Mouse (Mus musculus): Measurements from ENCODE around the gene Rpl28. TPM values are rescaled to one million over a fixed set of nuclear protein-coding genes. Genes with fewer than 3 reads are reported as not detected.
"Not testable (repeated sequence)": the region's sequence is repeated elsewhere in the genome, so short reads cannot be mapped to it uniquely, and the experiment has no call there.

The Rpl28 gene
- total RNA-seq, 2 experiments from 2014 or later, result 480 to 489 TPM

DNA sequence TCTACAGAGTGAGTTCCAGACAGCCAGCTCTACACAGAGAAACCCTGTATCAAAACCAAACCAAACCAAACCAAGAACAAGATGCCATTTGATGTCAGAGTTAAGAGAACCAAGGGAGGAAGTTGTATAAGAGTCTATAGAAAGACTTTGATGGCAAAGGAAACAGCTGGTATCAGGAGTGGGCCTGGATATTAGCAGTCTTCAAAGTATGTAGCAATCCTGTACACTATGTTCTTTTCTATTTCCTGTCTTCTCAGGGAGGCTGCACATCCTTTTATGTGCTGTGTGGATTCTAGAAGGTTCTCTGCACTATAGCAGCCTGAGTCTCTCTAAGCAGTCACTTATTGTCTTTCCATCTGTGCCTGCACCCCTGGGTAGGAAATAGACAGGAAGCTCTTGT is 23.9 kb downstream of the Rpl28 start:
- intact Hi-C loops (cut with DNase I), result no loop called here
- no peak for DNase-seq (ENCODE audit: low spot score in 2 of 2)

DNA sequence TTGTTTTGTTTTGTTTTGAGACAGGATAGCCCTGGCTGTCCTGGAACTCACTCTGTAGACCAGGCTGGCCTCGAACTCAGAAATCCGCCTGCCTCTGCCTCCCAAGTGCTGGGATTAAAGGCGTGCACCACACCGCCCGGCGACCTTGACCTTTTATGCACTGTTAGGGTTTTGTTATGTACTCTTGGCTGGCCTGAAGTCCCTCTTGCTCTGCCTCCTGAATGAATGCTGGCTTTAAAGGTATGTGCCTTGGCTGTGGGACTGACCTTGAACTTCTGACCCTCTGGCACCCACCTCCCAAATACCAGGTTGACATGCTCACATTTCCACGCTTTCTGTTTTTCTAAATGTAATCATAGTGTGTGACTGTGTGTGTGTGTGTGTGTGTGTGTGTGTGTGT is 28.3 kb downstream of the Rpl28 start:
- DNase-seq (ENCODE audit: low spot score in 2 of 2); intact Hi-C loops (cut with DNase I): not testable (repeated sequence)

DNA sequence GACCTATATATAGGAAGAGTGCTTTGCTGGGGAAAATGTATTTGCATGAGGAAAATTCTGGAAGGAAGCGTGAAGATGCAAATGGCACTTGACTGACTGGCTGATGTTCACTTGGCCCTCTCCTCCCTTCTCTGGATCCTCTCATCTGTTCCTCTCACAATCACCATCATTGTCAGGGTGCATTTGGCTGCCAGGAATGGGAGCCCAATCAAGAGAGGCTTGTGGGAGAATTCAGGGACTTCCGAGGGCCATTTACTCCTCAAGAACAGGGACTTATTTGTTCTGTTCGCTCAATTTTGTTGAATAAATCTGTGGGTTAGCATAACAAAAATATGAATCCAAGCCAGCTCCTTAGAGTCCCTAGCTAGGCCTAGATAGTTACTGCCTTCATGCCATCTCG is 29.0 kb downstream of the Rpl28 start:
- intact Hi-C loops (cut with DNase I), result no loop called here
- peak in 1 of 2 experiments; percentile 63 for DNase-seq (ENCODE audit: low spot score in 2 of 2)

DNA sequence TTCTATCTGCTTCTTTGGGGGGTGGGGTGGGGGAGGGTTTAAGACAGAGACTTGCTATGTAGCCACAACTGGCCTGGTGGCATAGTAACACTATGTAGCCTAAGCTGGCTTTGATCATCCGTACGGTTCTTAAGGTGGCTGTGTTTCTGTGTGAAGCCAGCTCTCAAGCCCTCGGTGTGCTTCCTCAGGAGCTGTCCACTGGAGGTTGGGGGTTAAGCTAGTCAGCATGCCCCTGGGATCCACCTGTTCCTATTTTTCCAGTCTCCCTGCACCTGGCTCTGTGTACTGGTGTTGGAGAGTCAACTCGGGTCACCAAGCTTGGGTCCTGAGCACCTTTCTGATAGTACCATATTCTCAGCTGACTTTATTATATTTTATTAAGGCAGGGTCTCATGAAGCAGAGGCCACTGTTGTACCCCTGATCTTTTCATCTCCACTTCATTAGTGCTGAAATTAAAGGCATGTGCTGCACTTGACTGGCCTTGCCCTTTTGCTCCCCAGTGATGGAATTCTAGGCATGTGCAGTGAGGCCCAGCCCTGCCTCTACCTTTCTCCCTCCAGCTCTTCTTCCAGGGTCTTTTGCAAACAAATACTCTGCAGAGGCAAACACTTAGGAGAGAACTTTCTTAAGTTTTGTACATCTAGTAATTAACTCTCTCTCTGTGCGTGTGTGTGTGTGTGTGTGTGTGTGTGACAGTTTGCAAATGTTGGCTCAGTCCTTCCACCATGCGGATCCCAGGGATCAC is 29.7 kb downstream of the Rpl28 start:
- DNase-seq (ENCODE audit: low spot score in 2 of 2), result no peak
- intact Hi-C loops (cut with DNase I), result no loop called here

DNA sequence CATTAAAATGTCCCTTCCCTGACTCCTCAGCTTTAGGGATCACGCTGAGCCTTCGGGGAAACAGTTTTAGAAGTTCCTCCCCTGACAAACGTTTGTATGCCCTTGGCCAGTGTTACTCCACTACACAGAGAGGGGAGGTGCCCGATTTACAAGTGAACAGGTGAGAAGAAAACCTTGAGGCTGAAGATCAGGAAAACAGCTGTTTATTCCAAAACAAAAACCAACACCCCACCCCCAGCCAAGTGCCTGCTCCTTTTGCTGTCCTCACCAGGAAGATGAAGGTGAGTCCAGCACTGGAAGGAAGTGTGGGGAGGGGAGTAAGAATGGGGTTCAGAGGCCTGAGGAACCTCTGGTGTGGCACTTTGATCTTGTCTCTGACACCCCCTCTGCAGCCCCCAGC is 32.7 kb downstream of the Rpl28 start:
- intact Hi-C loops (cut with DNase I), result no loop called here
- DNase-seq (ENCODE audit: low spot score in 2 of 2), result no peak

DNA sequence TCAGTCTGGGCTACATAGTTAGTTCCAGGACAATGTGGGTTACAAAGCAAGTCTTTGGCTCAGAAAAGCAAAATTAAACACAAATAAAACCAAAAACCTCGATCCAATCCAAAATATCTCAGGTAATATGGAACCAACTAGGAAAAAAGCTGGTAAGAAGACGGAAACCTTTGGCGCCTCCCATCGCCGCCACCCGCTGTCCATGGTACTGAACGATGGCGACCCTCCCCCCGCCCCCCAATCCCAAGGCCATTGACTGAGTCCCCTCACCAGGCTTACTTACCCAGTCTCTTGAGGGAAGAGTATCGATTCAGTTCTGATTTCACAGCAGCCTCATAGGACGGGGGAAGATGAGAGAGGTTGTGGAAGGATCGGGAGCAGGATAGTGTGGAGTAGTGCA is 37.8 kb downstream of the Rpl28 start:
- intact Hi-C loops (cut with DNase I), result no loop called here
- no peak for DNase-seq (ENCODE audit: low spot score in 2 of 2)

DNA sequence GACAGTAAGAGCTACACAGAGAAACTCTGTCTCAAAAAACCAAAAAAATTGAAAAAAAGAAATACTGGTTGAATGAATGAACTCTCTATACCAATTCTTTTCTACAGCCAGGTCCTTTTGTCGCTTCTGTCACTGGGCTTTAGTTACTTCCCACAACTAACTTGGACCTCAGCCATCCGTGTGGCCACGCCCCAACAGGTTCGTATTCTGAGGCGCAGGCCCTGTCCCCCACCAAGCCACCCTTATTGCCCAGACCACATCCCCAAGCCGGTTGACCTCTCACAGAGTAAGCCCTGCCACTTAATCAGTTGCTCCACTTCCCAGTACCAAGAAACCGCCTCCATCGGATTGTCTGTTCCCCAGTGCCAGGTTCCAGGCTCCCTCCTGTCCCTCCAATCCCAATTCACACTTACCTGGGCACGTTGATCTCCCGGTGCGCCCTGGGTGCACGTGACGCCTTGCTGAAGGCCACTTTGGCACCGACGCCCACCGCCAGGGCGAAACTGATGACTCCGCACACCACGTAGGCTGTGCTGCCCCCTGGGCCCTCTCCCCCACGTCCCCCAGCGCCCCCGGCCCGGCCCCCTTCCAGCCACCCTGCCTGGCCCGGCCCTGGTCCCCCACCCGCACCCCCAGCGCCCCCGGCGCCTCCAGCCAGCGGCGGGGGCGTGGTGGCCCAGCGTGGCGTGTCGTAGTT is 43.1 kb downstream of the Rpl28 start:
- intact Hi-C loops (cut with DNase I), result no loop called here
- no peak for DNase-seq (ENCODE audit: low spot score in 2 of 2)

DNA sequence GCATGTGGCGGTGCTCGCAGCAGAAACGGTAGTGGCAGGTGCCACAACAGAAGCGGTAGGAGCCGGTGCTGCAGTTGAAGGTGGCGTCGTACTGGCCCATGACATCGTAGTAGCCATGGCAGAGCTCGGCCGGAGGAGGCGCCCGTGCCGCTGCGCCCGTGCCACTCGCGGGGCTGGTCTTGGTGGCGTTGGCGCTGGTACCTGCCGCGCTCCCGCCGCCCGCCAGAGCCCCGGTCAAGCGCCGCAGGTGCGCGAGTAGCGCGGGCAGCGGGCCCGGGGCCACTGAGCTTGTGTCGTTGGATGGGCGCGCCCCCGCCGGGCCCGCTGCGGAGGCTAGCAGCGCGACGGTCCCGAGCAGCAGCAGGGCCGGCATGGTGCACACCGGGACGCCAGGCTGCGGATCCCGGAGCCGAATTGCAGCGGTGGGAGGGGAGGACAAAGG is 43.7 kb downstream of the Rpl28 start:
- intact Hi-C loops (cut with DNase I), result no loop called here
- DNase-seq (ENCODE audit: low spot score in 2 of 2), result peak; percentile 56 to 59

DNA sequence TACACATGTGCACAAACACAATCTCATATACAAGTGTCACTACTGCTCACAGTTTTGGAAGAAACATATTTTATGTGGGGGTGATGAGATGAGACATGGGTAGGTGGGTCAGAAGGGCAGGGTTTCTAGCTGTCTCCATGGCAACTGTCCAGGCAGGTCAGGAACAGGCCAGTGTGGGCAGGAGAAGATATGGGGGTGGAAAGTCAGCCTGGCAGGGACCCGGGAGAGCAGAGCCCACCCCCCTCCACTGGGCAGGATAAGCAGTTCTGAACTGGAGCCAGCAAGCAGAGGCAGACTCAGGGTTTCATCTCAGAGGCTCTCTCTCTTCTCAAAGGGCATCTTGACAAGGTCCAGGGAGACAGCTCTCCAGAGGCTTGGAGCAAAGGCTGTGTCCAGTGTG is 45.0 kb downstream of the Rpl28 start:
- no peak for DNase-seq (ENCODE audit: low spot score in 2 of 2)
- intact Hi-C loops (cut with DNase I), result no loop called here

DNA sequence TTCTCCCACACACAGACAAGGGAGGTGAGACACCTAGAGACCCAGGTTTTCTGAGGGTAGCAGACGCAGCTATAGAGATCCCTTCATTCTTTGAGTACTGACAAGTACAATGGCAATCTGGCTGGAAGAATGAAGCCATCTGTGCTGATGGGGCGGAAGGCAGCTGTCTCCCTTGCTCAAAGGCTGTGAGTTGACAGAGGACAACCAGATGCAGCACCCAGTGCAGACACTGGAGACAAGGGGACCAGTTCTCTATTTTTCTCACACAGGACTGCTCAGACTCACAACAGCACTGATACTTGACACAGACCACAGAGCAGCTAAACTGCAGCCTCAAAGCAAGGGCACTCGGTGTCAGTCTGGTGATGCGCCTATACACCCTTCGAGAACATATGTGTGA is 49.4 kb downstream of the Rpl28 start:
- intact Hi-C loops (cut with DNase I), result loop anchor here (5.0 kb wide), 1 partner anchor 80 kb away; the partner anchor contains the start of gene Nat14
- DNase-seq (ENCODE audit: low spot score in 2 of 2), result peak; percentile 45 to 66

DNA sequence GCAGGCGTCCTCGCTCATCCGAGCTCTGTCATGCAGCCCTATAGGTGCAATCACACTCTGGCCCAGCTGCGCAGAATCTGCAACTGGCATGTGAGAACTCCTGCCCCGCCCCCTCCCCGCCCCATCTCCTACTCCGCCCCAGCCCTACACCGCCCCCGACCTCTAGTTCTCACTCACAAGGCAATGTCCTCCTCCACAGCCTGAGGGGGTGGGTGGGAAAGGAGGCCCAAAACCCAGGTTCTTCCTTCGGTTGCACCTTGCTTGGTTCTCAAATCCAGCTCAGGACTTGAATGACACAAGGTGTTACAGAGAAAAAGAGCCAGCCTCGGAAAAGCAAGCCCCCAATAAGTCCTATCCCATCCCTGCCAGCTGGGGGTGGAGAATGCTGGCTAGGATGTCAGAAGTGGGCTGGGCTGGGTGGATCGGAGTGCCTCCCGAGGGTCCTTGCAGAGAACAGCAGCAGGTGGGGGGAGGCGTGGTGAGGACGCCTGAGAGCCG is 50.0 kb downstream of the Rpl28 start:
- intact Hi-C loops (cut with DNase I), result loop anchor here (5.0 kb wide), 1 partner anchor 80 kb away; the partner anchor contains the start of gene Nat14

DNA sequence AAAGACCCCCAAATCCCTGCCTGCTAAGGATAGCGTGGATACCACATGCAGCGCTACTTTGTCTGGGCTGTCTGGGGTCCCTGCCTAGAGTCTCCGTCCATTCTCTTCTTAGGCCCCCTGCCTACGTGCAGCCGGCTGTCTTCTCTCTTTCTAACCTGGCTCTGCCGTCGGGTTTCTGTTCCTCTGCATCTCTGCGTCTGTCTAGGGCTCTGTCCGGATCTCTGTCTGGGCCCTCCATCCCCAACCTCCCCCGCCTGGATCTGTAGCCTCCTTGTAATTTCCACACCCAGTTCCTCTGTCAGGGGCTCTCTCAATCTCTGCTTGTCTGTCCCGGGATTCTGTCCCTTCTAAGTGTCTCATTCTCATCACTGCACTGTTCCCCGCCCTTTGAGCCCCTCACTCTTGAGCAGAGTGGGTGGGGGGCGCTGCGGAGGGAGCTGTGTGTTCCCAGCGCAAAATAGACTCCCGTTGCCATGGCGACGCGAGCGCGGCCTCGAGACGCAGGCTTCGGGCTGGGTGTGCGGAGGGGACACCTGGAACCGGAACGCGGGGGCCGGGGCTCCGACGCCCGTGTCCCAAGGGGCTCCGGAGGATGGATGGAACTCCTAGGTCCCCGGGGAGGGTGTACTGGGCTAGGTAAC is 51.0 kb downstream of the Rpl28 start:
- peak; percentile 88 for DNase-seq (ENCODE audit: low spot score in 2 of 2)
- intact Hi-C loops (cut with DNase I), result loop anchor here (5.0 kb wide), 1 partner anchor 79 kb away; the partner anchor contains the start of gene Nat14

More for the DNA sequence above, 50.0 kb downstream of the Rpl28 start:
- DNase-seq (ENCODE audit: low spot score in 2 of 2), result peak; percentile 58 to 79

DNA sequence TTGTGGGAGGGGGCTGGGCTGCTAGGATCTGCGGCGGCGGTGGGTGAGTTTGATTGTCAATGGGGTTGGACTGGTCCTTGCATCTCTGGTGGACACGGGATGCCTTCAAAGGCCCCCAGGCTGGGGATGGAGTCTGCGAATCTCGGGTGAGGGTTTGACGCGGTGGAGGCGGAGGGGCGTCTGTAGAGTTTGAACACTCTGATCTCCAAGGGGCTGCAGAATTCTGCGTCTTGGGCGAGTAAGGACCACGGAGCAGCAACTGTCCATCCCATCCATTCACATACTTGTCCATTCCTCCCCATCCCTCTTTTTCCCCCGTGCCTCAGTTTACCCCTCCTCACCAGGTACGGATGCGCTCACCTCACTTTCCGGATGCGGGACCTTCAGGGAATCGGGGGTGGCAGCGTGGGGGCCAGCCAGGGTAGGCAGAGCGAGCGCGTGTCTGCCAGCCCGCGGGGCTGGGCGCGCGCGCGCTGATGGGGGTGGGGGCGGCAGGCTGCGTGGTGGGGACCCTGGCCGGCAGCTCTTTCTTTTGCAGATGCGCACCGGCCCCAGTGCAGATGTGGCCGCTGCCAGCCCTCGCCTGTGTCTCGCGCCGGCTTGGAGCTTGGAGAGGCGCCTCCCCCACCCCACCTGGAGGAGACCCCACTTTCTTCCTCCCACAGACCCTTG is 51.7 kb downstream of the Rpl28 start, which contains the start of gene Shisa7:
Gene Shisa7, minus strand, starts transcription at position 452 of the 672 bp plus-strand sequence.
- peak in 1 of 2 experiments; percentile 54 for DNase-seq (ENCODE audit: low spot score in 2 of 2)
- intact Hi-C loops (cut with DNase I), result loop anchor here (5.0 kb wide), 1 partner anchor 78 kb away; the partner anchor contains the start of gene Nat14

Other genes starting within 250 kb of the Rpl28 start
- 100 to 1,000 TPM; 241 to 259 TPM for gene Syt5, start 245.3 kb upstream of the Rpl28 start, total RNA-seq (2021)
- under 1 TPM; 0.57 to 0.93 TPM for gene Ptprh, start 188.8 kb upstream of the Rpl28 start, total RNA-seq (2021)
- 10 to 100 TPM; 10.8 to 10.9 TPM for gene Tmem86b, start 161.5 kb upstream of the Rpl28 start, total RNA-seq (2021)
- gene Ppp6r1, start 133.9 kb upstream of the Rpl28 start, total RNA-seq (2021), result 100 to 1,000 TPM; 132 to 135 TPM
- 100 to 1,000 TPM; 102 to 108 TPM for gene Hspbp1, start 107.8 kb upstream of the Rpl28 start, total RNA-seq (2021)
- 100 to 1,000 TPM; 330 to 331 TPM for gene Brsk1, start 102.3 kb upstream of the Rpl28 start, total RNA-seq (2021)
- under 1 TPM in 1 of 2 experiments, not detected in 1; 0.21 TPM for gene Tmem150b, start 67.6 kb upstream of the Rpl28 start, total RNA-seq (2021)
- gene Kmt5c, start 52.8 kb upstream of the Rpl28 start, total RNA-seq (2021), result 10 to 100 TPM; 37.1 to 43.3 TPM
- gene Cox6b2, start 39.8 kb upstream of the Rpl28 start, total RNA-seq (2021), result 1 to 10 TPM; 5.1 to 5.7 TPM
- gene Fam71e2, start 21.6 kb upstream of the Rpl28 start, total RNA-seq (2021), result not detected
- gene Il11, start 10.0 kb upstream of the Rpl28 start, total RNA-seq (2021), result under 1 TPM; 0.18 to 0.55 TPM
- not detected for gene Tmem190, start 9.9 kb upstream of the Rpl28 start, total RNA-seq (2021)
- 1 to 10 TPM; 2.7 to 4.4 TPM for gene Tmem238, start 3.2 kb upstream of the Rpl28 start, total RNA-seq (2021)
- gene Ube2s, start 19.7 kb downstream of the Rpl28 start, total RNA-seq (2021), result 100 to 1,000 TPM; 115 to 145 TPM
- gene Shisa7, start 51.8 kb downstream of the Rpl28 start, total RNA-seq (2021), result 100 to 1,000 TPM; 116 to 133 TPM
- gene Isoc2b, start 77.4 kb downstream of the Rpl28 start, total RNA-seq (2021), result 1 to 10 TPM; 4.6 to 5.0 TPM
- gene Isoc2a, start 84.3 kb downstream of the Rpl28 start, total RNA-seq (2021), result 1 to 10 TPM; 7.5 to 8.6 TPM
- gene Gm36210, start 113.6 kb downstream of the Rpl28 start, total RNA-seq (2021), result under 1 TPM; 0.29 to 0.34 TPM
- gene Zfp628, start 122.3 kb downstream of the Rpl28 start, total RNA-seq (2021), result 10 to 100 TPM; 14.5 to 16.3 TPM
- gene Nat14, start 129.2 kb downstream of the Rpl28 start, total RNA-seq (2021), result 10 to 100 TPM; 86.6 to 92.4 TPM
- 1 to 10 TPM; 2.3 to 2.9 TPM for gene Ssc5d, start 132.9 kb downstream of the Rpl28 start, total RNA-seq (2021)
- under 1 TPM in 1 of 2 experiments, not detected in 1; 0.15 TPM for gene Sbk2, start 171.5 kb downstream of the Rpl28 start, total RNA-seq (2021)
- gene Sbk3, start 178.3 kb downstream of the Rpl28 start, total RNA-seq (2021), result under 1 TPM; 0.42 to 0.55 TPM
- gene Zfp579, start 203.3 kb downstream of the Rpl28 start, total RNA-seq (2021), result 10 to 100 TPM; 33.8 to 36.3 TPM
- 1 to 10 TPM; 5.3 to 6.7 TPM for gene Zfp524, start 221.5 kb downstream of the Rpl28 start, total RNA-seq (2021)
- gene Fiz1, start 221.8 kb downstream of the Rpl28 start, total RNA-seq (2021), result 10 to 100 TPM; 24.9 to 25.3 TPM
- not detected for gene Gm44973, start 222.6 kb downstream of the Rpl28 start, total RNA-seq (2021)
- gene Zfp865, start 227.5 kb downstream of the Rpl28 start, total RNA-seq (2021), result 10 to 100 TPM; 34.1 to 35.2 TPM
- 10 to 100 TPM; 65.7 to 68.5 TPM for gene Ccdc106, start 227.7 kb downstream of the Rpl28 start, total RNA-seq (2021)
- not detected for gene 4632433K11Rik, start 241.2 kb downstream of the Rpl28 start, total RNA-seq (2021)
- 1 to 10 TPM; 5.4 TPM for gene Zfp784, start 245.6 kb downstream of the Rpl28 start, total RNA-seq (2021)

Measured in left cerebral cortex, postnatal 14 days (tissue).